Mouse (Mus musculus): ENCODE data around the gene Fndc3b.

- TF ChIP-seq CTCF (IDR thresholded peaks at IDR 0.05; ENCODE audit: low read depth) (peak; percentile 31), EP300 (IDR thresholded peaks at IDR 0.05; ENCODE audit: low read depth) (no peak)
Observed at GRCm38 (mm10) chr3:27384836-27385235, 326.3 kb downstream of the Fndc3b start.
